Mouse (Mus musculus) CD4-positive helper T cell, adult 2 months (primary cell): ENCODE measurements around the gene Vps8.

ENCODE experiments used
- DNase-seq: peaks from one replicate; pipeline ENCODE4 v3.0.0-alpha.2; 2012; ENCODE audit warnings: low read depth, missing footprints, low spot score

The Vps8 gene

GRCm38 (mm10) chr16:21477074-21477473 lies 54.2 kb downstream of the Vps8 start:
- no peak for DNase-seq

GRCm38 (mm10) chr16:21478376-21478775 lies 55.5 kb downstream of the Vps8 start:
- no peak for DNase-seq

- DNase-seq = no peak
Observed at GRCm38 (mm10) chr16:21483803-21484202, 60.9 kb downstream of the Vps8 start.

GRCm38 (mm10) chr16:21485716-21486115 lies 62.8 kb downstream of the Vps8 start:
- DNase-seq = no peak

- peak; percentile 43 for DNase-seq
Observed at GRCm38 (mm10) chr16:21488413-21488812, 65.5 kb downstream of the Vps8 start.

- no peak for DNase-seq
Observed at GRCm38 (mm10) chr16:21492346-21492745, 69.4 kb downstream of the Vps8 start.

- no peak for DNase-seq
Observed at GRCm38 (mm10) chr16:21492894-21493293, 70.0 kb downstream of the Vps8 start.

GRCm38 (mm10) chr16:21494681-21495080 lies 71.8 kb downstream of the Vps8 start:
- no peak for DNase-seq

GRCm38 (mm10) chr16:21496799-21497198 lies 73.9 kb downstream of the Vps8 start:
- no peak for DNase-seq

- DNase-seq = no peak
Observed at GRCm38 (mm10) chr16:21497627-21498026, 74.7 kb downstream of the Vps8 start.

- no peak for DNase-seq
Observed at GRCm38 (mm10) chr16:21498984-21499383, 76.1 kb downstream of the Vps8 start.

GRCm38 (mm10) chr16:21499656-21500055 lies 76.7 kb downstream of the Vps8 start:
- no peak for DNase-seq

- DNase-seq = no peak
Observed at GRCm38 (mm10) chr16:21518833-21519232, 95.9 kb downstream of the Vps8 start.

GRCm38 (mm10) chr16:21519785-21520184 lies 96.9 kb downstream of the Vps8 start:
- DNase-seq = no peak

GRCm38 (mm10) chr16:21523738-21524137 lies 100.8 kb downstream of the Vps8 start:
- DNase-seq = no peak

GRCm38 (mm10) chr16:21525376-21525775 lies 102.5 kb downstream of the Vps8 start:
- no peak for DNase-seq

- DNase-seq = no peak
Observed at GRCm38 (mm10) chr16:21527271-21528007, 104.5 kb downstream of the Vps8 start.

- DNase-seq = no peak
Observed at GRCm38 (mm10) chr16:21533503-21533902, 110.6 kb downstream of the Vps8 start.

- DNase-seq = no peak
Observed at GRCm38 (mm10) chr16:21536240-21537005, 113.5 kb downstream of the Vps8 start.

- no peak for DNase-seq
Observed at GRCm38 (mm10) chr16:21537312-21537711, 114.4 kb downstream of the Vps8 start.

- no peak for DNase-seq
Observed at GRCm38 (mm10) chr16:21538889-21539288, 116.0 kb downstream of the Vps8 start.

GRCm38 (mm10) chr16:21542559-21542958 lies 119.6 kb downstream of the Vps8 start:
- DNase-seq = no peak

- no peak for DNase-seq
Observed at GRCm38 (mm10) chr16:21547446-21547845, 124.5 kb downstream of the Vps8 start.
